Mouse (Mus musculus) heart, embryonic 15.5 days (tissue): ENCODE data around the gene Gm17542. TPM values are rescaled to one million over a fixed set of nuclear protein-coding genes. Genes with fewer than 3 reads are reported as not detected.

Source experiments
- ATAC-seq: fragments of 200-750 bp; cut with Nextera tagmentation; replicated peaks from 2 replicates; pipeline ENCODE4 v1.8.0; 2017; ENCODE audit warnings: low read depth, moderate TSS enrichment; ENCODE audit not compliant: insufficient number of reproducible peaks, insufficient read depth, low FRiP score
- H3K27ac ChIP-seq: fragments of 300-500 bp; sonication (generic); 2 replicates; pipeline ENCODE4 v1.5.1; 2015; ENCODE audit warnings: mild to moderate bottlenecking, inconsistent platforms
- H3K27me3 ChIP-seq: fragments of 300-500 bp; sonication (generic); 2 replicates; pipeline ENCODE4 v1.6.1; 2015; ENCODE audit warnings: inconsistent platforms
- H3K36me3 ChIP-seq: fragments of 300-500 bp; sonication (generic); 2 replicates; pipeline ENCODE4 v1.6.1; 2015; ENCODE audit warnings: mild to moderate bottlenecking, inconsistent platforms
- H3K4me1 ChIP-seq: fragments of 300-500 bp; sonication (generic); replicated peaks from 2 replicates; pipeline ENCODE4 v1.6.1; 2015; ENCODE audit warnings: inconsistent platforms
- H3K4me2 ChIP-seq: fragments of 300-500 bp; sonication (generic); 2 replicates; pipeline ENCODE4 v1.6.1; 2015; ENCODE audit warnings: inconsistent platforms, mild to moderate bottlenecking, moderate library complexity
- H3K4me3 ChIP-seq: fragments of 300-500 bp; sonication (generic); 2 replicates; pipeline ENCODE4 v1.5.1; 2015; ENCODE audit warnings: mild to moderate bottlenecking, inconsistent platforms
- H3K9ac ChIP-seq: fragments of 300-500 bp; sonication (generic); 2 replicates; pipeline ENCODE4 v1.6.1; 2015; ENCODE audit warnings: mild to moderate bottlenecking, inconsistent platforms
- H3K9me3 ChIP-seq: fragments of 300-500 bp; sonication (generic); replicated peaks from 2 replicates; pipeline ENCODE4 v1.6.1; 2016; ENCODE audit warnings: inconsistent platforms
- WGBS: fragments of 180-500 bp; shearing (Covaris S2); methylation state at CpG from one replicate; pipeline ENCODE4 v1.1.7; 2015; ENCODE audit warnings: mixed read lengths; 5-methylcytosine and 5-hydroxymethylcytosine counted together
- polyA plus RNA-seq: library from polyadenylated mRNA; unstranded; fragments of >200 nt; fragmentation: Nextera tagmentation; extraction: Ambion mirVana; gene quantifications from 2 replicates; pipeline ENCODE4 v1.2.1, GENCODE M21; 2015

Gene Gm17542
- polyA plus RNA-seq, 1 experiment from 2014 or later = not detected

GRCm38 (mm10) chr10:58675533-58675932, 42.5 kb downstream of the Gm17542 start, which contains the start of gene Edar:
Gene Edar (minus strand): TSS chr10:58675654.
- Histone ChIP-seq H3K27me3 (peaks cover 11% of the 10 kb centered on the region), H3K4me1 (peaks cover 4% of the 10 kb centered on the region; the same call in 1 of the 2 replicates), H3K27ac (no peak within 1 kb of the TSS), H3K4me2 (peak within 1 kb of the TSS; percentile 72), H3K36me3 (no peaks in the 10 kb centered on the region), H3K9ac (peak within 1 kb of the TSS; percentile 39; the same call in 1 of the 2 replicates), H3K9me3 (no peaks in the 10 kb centered on the region), H3K4me3 (peak within 1 kb of the TSS; percentile 48)
- 1% methylated on average over 20 of the region's 20 CpGs for WGBS
- peak; percentile 55 for ATAC-seq

- Histone ChIP-seq H3K4me2 (peak overlapping the region; percentile 8; the same call in 1 of the 2 replicates), H3K4me3 (no peak overlapping the region), H3K27me3 (peaks cover 11% of the 10 kb centered on the region), H3K9me3 (no peaks in the 10 kb centered on the region), H3K36me3 (no peaks in the 10 kb centered on the region), H3K4me1 (peaks cover 4% of the 10 kb centered on the region; the same call in 1 of the 2 replicates), H3K27ac (no peak overlapping the region), H3K9ac (no peak overlapping the region)
- WGBS = 36% methylated on average over 15 of the region's 15 CpGs
- ATAC-seq = no peak
Measured at GRCm38 (mm10) chr10:58673278-58674061, 44.5 kb downstream of the Gm17542 start.

GRCm38 (mm10) chr10:58672557-58673277, 45.3 kb downstream of the Gm17542 start:
- no peak for ATAC-seq
- Histone ChIP-seq H3K27ac (no peak overlapping the region), H3K9me3 (no peaks in the 10 kb centered on the region), H3K9ac (no peak overlapping the region), H3K27me3 (peaks cover 11% of the 10 kb centered on the region), H3K36me3 (no peaks in the 10 kb centered on the region), H3K4me2 (no peak overlapping the region), H3K4me1 (peaks cover 4% of the 10 kb centered on the region; the same call in 1 of the 2 replicates), H3K4me3 (no peak overlapping the region)
- WGBS = 69% methylated on average over 10 of the region's 10 CpGs

- 78% methylated on average over 5 of the region's 5 CpGs for WGBS
- Histone ChIP-seq H3K27ac (no peak overlapping the region), H3K36me3 (no peaks in the 10 kb centered on the region), H3K9me3 (no peaks in the 10 kb centered on the region), H3K4me2 (no peak overlapping the region), H3K4me1 (no peaks in the 10 kb centered on the region), H3K9ac (no peak overlapping the region), H3K4me3 (no peak overlapping the region), H3K27me3 (no peaks in the 10 kb centered on the region)
- no peak for ATAC-seq
Measured at GRCm38 (mm10) chr10:58663868-58664267, 54.1 kb downstream of the Gm17542 start.

Other genes starting within 250 kb of the Gm17542 start
- gene Ccdc138, start 220.3 kb downstream of the Gm17542 start, polyA plus RNA-seq = 5.8 and 6.5 TPM in 2 replicates
- 0.09 and 0.37 TPM in 2 replicates for gene Edar, start 42.6 kb downstream of the Gm17542 start, polyA plus RNA-seq
- gene Sh3rf3, start 95.1 kb upstream of the Gm17542 start, polyA plus RNA-seq = 0.34 and 0.99 TPM in 2 replicates